Mouse (Mus musculus): ENCODE measurements at regions not wholly inside any gene's neighbourhood (a gene's known extent, or its start where the extent isn't known, plus 50 kb on each side); places are given as distances from the start of the nearest gene placed in this dataset.
A peak's percentile ranks its signal among the peaks of the same experiment; 100 is the strongest.

- Histone ChIP-seq H3K79me3 (ENCODE audit: low read depth) (no peaks in the 10 kb centered on the region), H3ac (ENCODE audit: control insufficient read depth, insufficient read length, low read depth) (no peak overlapping the region), H3K79me2 (ENCODE audit: control insufficient read depth, insufficient read depth) (no peaks in the 10 kb centered on the region), H3K27me3 (ENCODE audit: control insufficient read depth, insufficient read depth, insufficient read length) (no peaks in the 10 kb centered on the region), H3K36me3 (ENCODE audit: control insufficient read depth, insufficient read depth) (no peaks in the 10 kb centered on the region), H3K4me3 (ENCODE audit: insufficient read depth, poor library complexity, severe bottlenecking) (no peak overlapping the region)
- no peak for TF ChIP-seq MAX (IDR thresholded peaks at IDR 0.05)
- TF ChIP-seq USF1 (IDR thresholded peaks at IDR 0.05; ENCODE audit: low read depth): no peak
- no peak for TF ChIP-seq FOSL1 (IDR thresholded peaks at IDR 0.05; ENCODE audit: insufficient read depth, low read length, poor library complexity, severe bottlenecking)
- no peak for TF ChIP-seq MYOG (IDR thresholded peaks at IDR 0.05; ENCODE audit: control insufficient read depth, extremely low read depth, insufficient read length)
- no peak for TF ChIP-seq MYOD1 (IDR thresholded peaks at IDR 0.05; ENCODE audit: control insufficient read depth, insufficient read length, low read depth)
- TF ChIP-seq CTCF (IDR thresholded peaks at IDR 0.05; ENCODE audit: control insufficient read depth, insufficient read depth, insufficient read length): no peak
- TF ChIP-seq CEBPB (IDR thresholded peaks at IDR 0.05; ENCODE audit: low read depth): no peak
These were observed 466.9 kb downstream of the Cd83 start for GRCm38 (mm10) chr13:44251503-44251902.

GRCm38 (mm10) chr13:44252496-44252895 is 467.9 kb downstream of the Cd83 start:
- Histone ChIP-seq H3ac (ENCODE audit: control insufficient read depth, insufficient read length, low read depth) (no peak overlapping the region), H3K79me2 (ENCODE audit: control insufficient read depth, insufficient read depth) (no peaks in the 10 kb centered on the region), H3K4me3 (ENCODE audit: insufficient read depth, poor library complexity, severe bottlenecking) (no peak overlapping the region), H3K36me3 (ENCODE audit: control insufficient read depth, insufficient read depth) (no peaks in the 10 kb centered on the region), H3K79me3 (ENCODE audit: low read depth) (no peaks in the 10 kb centered on the region), H3K27me3 (ENCODE audit: control insufficient read depth, insufficient read depth, insufficient read length) (no peaks in the 10 kb centered on the region)
- TF ChIP-seq FOSL1 (IDR thresholded peaks at IDR 0.05; ENCODE audit: insufficient read depth, low read length, poor library complexity, severe bottlenecking) (no peak), CEBPB (IDR thresholded peaks at IDR 0.05; ENCODE audit: low read depth) (no peak), MYOD1 (IDR thresholded peaks at IDR 0.05; ENCODE audit: control insufficient read depth, insufficient read length, low read depth) (peak; percentile 41), MAX (IDR thresholded peaks at IDR 0.05) (no peak), USF1 (IDR thresholded peaks at IDR 0.05; ENCODE audit: low read depth) (no peak), MYOG (IDR thresholded peaks at IDR 0.05; ENCODE audit: control insufficient read depth, extremely low read depth, insufficient read length) (no peak), CTCF (IDR thresholded peaks at IDR 0.05; ENCODE audit: control insufficient read depth, insufficient read depth, insufficient read length) (no peak)

GRCm38 (mm10) chr13:44258422-44258821 is 470.9 kb upstream of the Jarid2 start:
- no peak overlapping the region for H3K4me3 ChIP-seq (ENCODE audit: insufficient read depth, poor library complexity, severe bottlenecking)
- TF ChIP-seq MYOD1 (IDR thresholded peaks at IDR 0.05; ENCODE audit: control insufficient read depth, insufficient read length, low read depth) (no peak), FOSL1 (IDR thresholded peaks at IDR 0.05; ENCODE audit: insufficient read depth, low read length, poor library complexity, severe bottlenecking) (no peak), MAX (IDR thresholded peaks at IDR 0.05) (no peak), CEBPB (IDR thresholded peaks at IDR 0.05; ENCODE audit: low read depth) (no peak), CTCF (IDR thresholded peaks at IDR 0.05; ENCODE audit: control insufficient read depth, insufficient read depth, insufficient read length) (no peak), MYOG (IDR thresholded peaks at IDR 0.05; ENCODE audit: control insufficient read depth, extremely low read depth, insufficient read length) (no peak), USF1 (IDR thresholded peaks at IDR 0.05; ENCODE audit: low read depth) (no peak)
- H3K27me3 ChIP-seq (ENCODE audit: control insufficient read depth, insufficient read depth, insufficient read length): no peaks in the 10 kb centered on the region
- H3K36me3 ChIP-seq (ENCODE audit: control insufficient read depth, insufficient read depth): no peaks in the 10 kb centered on the region
- H3K79me2 ChIP-seq (ENCODE audit: control insufficient read depth, insufficient read depth): no peaks in the 10 kb centered on the region
- no peak overlapping the region for H3ac ChIP-seq (ENCODE audit: control insufficient read depth, insufficient read length, low read depth)
- H3K79me3 ChIP-seq (ENCODE audit: low read depth): no peaks in the 10 kb centered on the region

- Histone ChIP-seq H3ac (ENCODE audit: control insufficient read depth, insufficient read length, low read depth) (no peak overlapping the region), H3K79me3 (ENCODE audit: low read depth) (no peaks in the 10 kb centered on the region), H3K36me3 (ENCODE audit: control insufficient read depth, insufficient read depth) (no peaks in the 10 kb centered on the region), H3K79me2 (ENCODE audit: control insufficient read depth, insufficient read depth) (no peaks in the 10 kb centered on the region), H3K27me3 (ENCODE audit: control insufficient read depth, insufficient read depth, insufficient read length) (no peaks in the 10 kb centered on the region), H3K4me3 (ENCODE audit: insufficient read depth, poor library complexity, severe bottlenecking) (no peak overlapping the region)
- TF ChIP-seq CTCF (IDR thresholded peaks at IDR 0.05; ENCODE audit: control insufficient read depth, insufficient read depth, insufficient read length) (no peak), CEBPB (IDR thresholded peaks at IDR 0.05; ENCODE audit: low read depth) (no peak), MAX (IDR thresholded peaks at IDR 0.05) (no peak), FOSL1 (IDR thresholded peaks at IDR 0.05; ENCODE audit: insufficient read depth, low read length, poor library complexity, severe bottlenecking) (no peak), MYOG (IDR thresholded peaks at IDR 0.05; ENCODE audit: control insufficient read depth, extremely low read depth, insufficient read length) (no peak), MYOD1 (IDR thresholded peaks at IDR 0.05; ENCODE audit: control insufficient read depth, insufficient read length, low read depth) (no peak), USF1 (IDR thresholded peaks at IDR 0.05; ENCODE audit: low read depth) (no peak)
These were observed 469.2 kb upstream of the Jarid2 start for GRCm38 (mm10) chr13:44260039-44260438.

- no peak overlapping the region for H3K4me3 ChIP-seq (ENCODE audit: insufficient read depth, poor library complexity, severe bottlenecking)
- no peaks in the 10 kb centered on the region for H3K79me3 ChIP-seq (ENCODE audit: low read depth)
- H3ac ChIP-seq (ENCODE audit: control insufficient read depth, insufficient read length, low read depth): no peak overlapping the region
- no peak for TF ChIP-seq USF1 (IDR thresholded peaks at IDR 0.05; ENCODE audit: low read depth)
- no peak for TF ChIP-seq CTCF (IDR thresholded peaks at IDR 0.05; ENCODE audit: control insufficient read depth, insufficient read depth, insufficient read length)
- no peak for TF ChIP-seq CEBPB (IDR thresholded peaks at IDR 0.05; ENCODE audit: low read depth)
- no peak for TF ChIP-seq FOSL1 (IDR thresholded peaks at IDR 0.05; ENCODE audit: insufficient read depth, low read length, poor library complexity, severe bottlenecking)
- no peak for TF ChIP-seq MYOG (IDR thresholded peaks at IDR 0.05; ENCODE audit: control insufficient read depth, extremely low read depth, insufficient read length)
- TF ChIP-seq MYOD1 (IDR thresholded peaks at IDR 0.05; ENCODE audit: control insufficient read depth, insufficient read length, low read depth): no peak
- no peak for TF ChIP-seq MAX (IDR thresholded peaks at IDR 0.05)
- H3K27me3 ChIP-seq (ENCODE audit: control insufficient read depth, insufficient read depth, insufficient read length): no peaks in the 10 kb centered on the region
- H3K36me3 ChIP-seq (ENCODE audit: control insufficient read depth, insufficient read depth): no peaks in the 10 kb centered on the region
- H3K79me2 ChIP-seq (ENCODE audit: control insufficient read depth, insufficient read depth): no peaks in the 10 kb centered on the region
These were observed 468.5 kb upstream of the Jarid2 start for GRCm38 (mm10) chr13:44260637-44261333.

Data from C2C12 (cell line).